Mouse (Mus musculus) myocyte (in vitro differentiated cells): Measurements from ENCODE around the gene Npy1r. TPM values are rescaled to one million over a fixed set of nuclear protein-coding genes. Genes with fewer than 3 reads are reported as not detected.

ENCODE experiments used
- H3K27me3 ChIP-seq: one replicate; pipeline ENCODE4 v1.6.1; 2011; ENCODE audit not compliant: control insufficient read depth, insufficient read depth, insufficient read length
- H3K36me3 ChIP-seq: one replicate; pipeline ENCODE4 v1.6.1; 2011; ENCODE audit not compliant: control insufficient read depth, insufficient read depth
- H3K4me2 ChIP-seq: one replicate; pipeline ENCODE4 v1.6.1; 2011; ENCODE audit warnings: low read depth, control low read depth
- H3K4me3 ChIP-seq: one replicate; pipeline ENCODE4 v1.5.1; 2011; ENCODE audit warnings: mild to moderate bottlenecking, control low read depth, moderate library complexity
- H3K79me2 ChIP-seq: one replicate; pipeline ENCODE4 v1.6.1; 2011; ENCODE audit not compliant: control insufficient read depth, insufficient read depth
- H3ac ChIP-seq: one replicate; pipeline ENCODE4 v1.6.1; 2011; ENCODE audit not compliant: control insufficient read depth, insufficient read length
- CEBPB ChIP-seq: IDR thresholded peaks from 2 replicates; pipeline ENCODE4 v1.6.1; 2011; ENCODE audit warnings: mild to moderate bottlenecking, moderate library complexity; ENCODE audit not compliant: poor library complexity, insufficient read depth, severe bottlenecking
- E2F4 ChIP-seq: IDR thresholded peaks from one replicate; pipeline ENCODE4 v1.6.1; 2011; ENCODE audit warnings: mild to moderate bottlenecking, control low read depth, moderate library complexity; ENCODE audit not compliant: insufficient read depth
- MAX ChIP-seq: IDR thresholded peaks from one replicate; pipeline ENCODE4 v1.6.1; 2011; ENCODE audit warnings: low read depth, mild to moderate bottlenecking, control low read depth
- MYOD1 ChIP-seq, 3 experiments: IDR thresholded peaks; one replicate each; pipeline ENCODE4 v1.6.1; 2011; ENCODE audit warnings: control low read depth in 2 of 3, low read depth in 2 of 3, mild to moderate bottlenecking in 2 of 3, moderate library complexity in 1 of 3; ENCODE audit not compliant: insufficient read length in 2 of 3, control insufficient read depth in 1 of 3
- MYOG ChIP-seq, 3 experiments: IDR thresholded peaks; one replicate each; pipeline ENCODE4 v1.6.1; 2011; ENCODE audit warnings: control low read depth in 2 of 3, low read depth in 2 of 3, mild to moderate bottlenecking in 2 of 3; ENCODE audit not compliant: insufficient read length in 2 of 3, control insufficient read depth in 1 of 3, insufficient read depth in 1 of 3
- POLR2A ChIP-seq: IDR thresholded peaks from one replicate; pipeline ENCODE4 v1.6.1; 2011; ENCODE audit warnings: low read depth, mild to moderate bottlenecking, control low read depth, moderate library complexity; ENCODE audit not compliant: insufficient read length
- POLR2AphosphoS2 ChIP-seq: IDR thresholded peaks from one replicate; pipeline ENCODE4 v1.6.1; 2011; ENCODE audit warnings: low read depth, control low read depth; ENCODE audit not compliant: insufficient read length
- REST ChIP-seq: IDR thresholded peaks from one replicate; pipeline ENCODE4 v1.6.1; 2011; ENCODE audit warnings: mild to moderate bottlenecking, control low read depth, moderate library complexity; ENCODE audit not compliant: insufficient read depth, insufficient read length
- SRF ChIP-seq: IDR thresholded peaks from one replicate; pipeline ENCODE4 v1.6.1; 2011; ENCODE audit warnings: low read depth; ENCODE audit not compliant: control insufficient read depth, insufficient read length
- TCF12 ChIP-seq: IDR thresholded peaks from one replicate; pipeline ENCODE4 v1.6.1; 2011; ENCODE audit warnings: mild to moderate bottlenecking, control low read depth; ENCODE audit not compliant: poor library complexity, insufficient read depth, severe bottlenecking
- TCF3 ChIP-seq: IDR thresholded peaks from one replicate; pipeline ENCODE4 v1.6.1; 2011; ENCODE audit warnings: low read depth, control low read depth; ENCODE audit not compliant: insufficient read length
- USF1 ChIP-seq: IDR thresholded peaks from one replicate; pipeline ENCODE4 v1.6.1; 2011; ENCODE audit warnings: low read depth, mild to moderate bottlenecking, control low read depth, moderate library complexity
- polyA plus RNA-seq: library from polyadenylated mRNA; unstranded; fragments of >200 nt; fragmentation: generic; extraction: Trizol; gene quantifications from one replicate; pipeline ENCODE4 v1.2.1, GENCODE M21; 2012; ENCODE audit warnings: missing spikeins

The Npy1r gene
- polyA plus RNA-seq, 1 experiment, result not detected

- no peaks in the 10 kb centered on the region for H3K36me3 ChIP-seq
- no peaks in the 10 kb centered on the region for H3K79me2 ChIP-seq
- no peak overlapping the region for H3K4me2 ChIP-seq
- no peak overlapping the region for H3ac ChIP-seq
- no peaks in the 10 kb centered on the region for H3K27me3 ChIP-seq
- H3K4me3 ChIP-seq, result no peak overlapping the region
- TF ChIP-seq MYOD1 (IDR thresholded peaks at IDR 0.05; ENCODE audit: control insufficient read depth in 1 of 3, insufficient read length in 2 of 3, low read depth in 2 of 3) (no peak), USF1 (no peak), MAX (no peak), E2F4 (no peak), CEBPB (no peak), REST (no peak), SRF (no peak), TCF3 (no peak), MYOG (IDR thresholded peaks at IDR 0.05; ENCODE audit: control insufficient read depth in 1 of 3, insufficient read depth in 1 of 3, insufficient read length in 2 of 3, low read depth in 2 of 3) (no peak)
Observed at GRCm38 (mm10) chr8:66690402-66690801, 6.6 kb upstream of the Npy1r start.

- no peak overlapping the region for H3ac ChIP-seq
Observed at GRCm38 (mm10) chr8:66698011-66698410, 1.0 kb downstream of the Npy1r start.

GRCm38 (mm10) chr8:66698782-66699181 is 1.8 kb downstream of the Npy1r start:
- no peaks in the 10 kb centered on the region for H3K36me3 ChIP-seq
- no peak for TF ChIP-seq USF1
- no peak for TF ChIP-seq E2F4
- TF ChIP-seq MYOG (IDR thresholded peaks at IDR 0.05; ENCODE audit: control insufficient read depth in 1 of 3, insufficient read depth in 1 of 3, insufficient read length in 2 of 3, low read depth in 2 of 3), result no peak
- no peaks in the 10 kb centered on the region for H3K79me2 ChIP-seq
- H3ac ChIP-seq, result no peak overlapping the region
- no peak overlapping the region for H3K4me2 ChIP-seq
- H3K4me3 ChIP-seq, result no peak overlapping the region
- no peaks in the 10 kb centered on the region for H3K27me3 ChIP-seq

More at GRCm38 (mm10) chr8:66698011-66698410, 1.0 kb downstream of the Npy1r start:
- Histone ChIP-seq H3K36me3 (no peaks in the 10 kb centered on the region), H3K27me3 (no peaks in the 10 kb centered on the region), H3K4me2 (no peak overlapping the region), H3K79me2 (no peaks in the 10 kb centered on the region), H3K4me3 (no peak overlapping the region)
- no peak for TF ChIP-seq USF1
- TF ChIP-seq SRF, result no peak
- no peak for TF ChIP-seq POLR2A
- no peak for TF ChIP-seq TCF12
- no peak for TF ChIP-seq MAX

- no peaks in the 10 kb centered on the region for H3K27me3 ChIP-seq
- H3K36me3 ChIP-seq, result no peaks in the 10 kb centered on the region
- H3ac ChIP-seq, result no peak overlapping the region
- H3K4me2 ChIP-seq, result no peak overlapping the region
- no peak overlapping the region for H3K4me3 ChIP-seq
- no peaks in the 10 kb centered on the region for H3K79me2 ChIP-seq
- no peak for TF ChIP-seq POLR2AphosphoS2
- TF ChIP-seq MYOD1 (IDR thresholded peaks at IDR 0.05; ENCODE audit: control insufficient read depth in 1 of 3, insufficient read length in 2 of 3, low read depth in 2 of 3), result no peak
- TF ChIP-seq MAX, result no peak
- no peak for TF ChIP-seq E2F4
- no peak for TF ChIP-seq TCF12
- TF ChIP-seq REST, result no peak
- no peak for TF ChIP-seq POLR2A
- TF ChIP-seq SRF, result no peak
- no peak for TF ChIP-seq TCF3
- no peak for TF ChIP-seq USF1
- TF ChIP-seq CEBPB, result no peak
- no peak for TF ChIP-seq MYOG (IDR thresholded peaks at IDR 0.05; ENCODE audit: control insufficient read depth in 1 of 3, insufficient read depth in 1 of 3, insufficient read length in 2 of 3, low read depth in 2 of 3)
Observed at GRCm38 (mm10) chr8:66714324-66714975, 17.5 kb downstream of the Npy1r start.

GRCm38 (mm10) chr8:66722835-66723234 is 25.8 kb downstream of the Npy1r start:
- Histone ChIP-seq H3K36me3 (no peaks in the 10 kb centered on the region), H3K4me3 (no peak overlapping the region), H3K27me3 (no peaks in the 10 kb centered on the region), H3K4me2 (no peak overlapping the region), H3ac (no peak overlapping the region), H3K79me2 (no peaks in the 10 kb centered on the region)
- TF ChIP-seq POLR2A (no peak), USF1 (no peak), TCF3 (no peak), REST (no peak), MYOD1 (IDR thresholded peaks at IDR 0.05; ENCODE audit: control insufficient read depth in 1 of 3, insufficient read length in 2 of 3, low read depth in 2 of 3) (no peak), CEBPB (no peak), E2F4 (no peak), MAX (no peak), SRF (no peak)
